ENCODE assay signal across 34 mouse cellular contexts in the genomic region with DNA sequence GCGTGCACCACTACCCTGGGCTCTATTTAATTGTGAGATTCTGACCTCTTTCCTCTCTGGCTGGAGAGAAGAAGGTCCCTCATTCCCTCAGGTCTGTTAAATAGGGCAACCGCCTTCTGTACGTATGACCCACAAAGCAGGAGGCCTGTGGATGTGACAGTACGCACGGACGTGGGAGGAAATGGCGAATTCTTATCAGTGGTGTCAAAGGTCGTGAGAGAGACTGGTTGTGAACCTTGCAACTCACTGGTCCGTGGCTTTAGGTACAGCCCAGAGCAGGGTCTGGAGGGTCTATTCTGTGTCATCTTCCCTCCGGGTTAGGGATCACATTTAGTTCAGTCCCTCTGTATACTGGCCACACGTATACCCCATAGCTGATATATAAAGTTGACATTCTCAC. TPM values are rescaled to one million over a fixed set of nuclear protein-coding genes. Genes with fewer than 3 reads are reported as not detected.
A peak's percentile ranks its signal among the peaks of the same experiment; 100 is the strongest.
DNase-seq lines count a peak whose midpoint lies in the region; ATAC-seq lines count a peak whose summit lies in the region.
"Had no signal": no experiment of that assay in that cellular context is flagged by ENCODE, and none has a peak within 500 bp of the region (broad histone marks: within the 10 kb centered on the region; RNA-seq: fewer than 3 reads in every experiment).

No protein-coding gene starts in this region.

- no peak overlapping the region for H3K9ac ChIP-seq in heart, embryonic 15.5 days
- 0 out of 2 replicates have a peak overlapping the region, but pooled peaks have one; percentile 48 for H3K9ac ChIP-seq in intestine, embryonic 16.5 days (ENCODE audit: low read depth, low read length)
- H3K9ac ChIP-seq in liver, embryonic 13.5 days = no peak overlapping the region
- no peak overlapping the region for H3K9ac ChIP-seq in stomach, embryonic 15.5 days
- H3K9ac ChIP-seq: embryonic facial prominence, embryonic 13.5 days; forebrain, embryonic 13.5 days; kidney, embryonic 15.5 days; limb, embryonic 12.5 days; lung, embryonic 14.5 days; midbrain, embryonic 12.5 days had no signal

- ATAC-seq in heart, embryonic 15.5 days (replicated peaks; ENCODE audit: insufficient number of reproducible peaks, insufficient read depth, low FRiP score, low read depth) = no peak
- ATAC-seq in intestine, embryonic 16.5 days = no peak
- ATAC-seq in liver, embryonic 13.5 days (ENCODE audit: low read depth) = no peak
- no peak for ATAC-seq in stomach, embryonic 15.5 days (ENCODE audit: insufficient read depth, low FRiP score, low read depth)
- ATAC-seq: activated CD4-positive, CD25-positive, alpha-beta regulatory T cell, adult 4 months; forebrain, embryonic 13.5 days; hindbrain, embryonic 16.5 days had no signal

- 58% methylated on average over 11 of the region's 11 CpGs for WGBS in heart, embryonic 15.5 days
- 55% methylated on average over 11 of the region's 11 CpGs for WGBS in intestine, embryonic 16.5 days
- 36% methylated on average over 11 of the region's 11 CpGs for WGBS in liver, embryonic 13.5 days (ENCODE audit: insufficient replicate concordance)
- 50% methylated on average over 11 of the region's 11 CpGs for WGBS in stomach, embryonic 15.5 days

- H3K4me1 ChIP-seq in heart, embryonic 15.5 days (replicated peaks) = peaks cover 69% of the 10 kb centered on the region
- H3K4me1 ChIP-seq in intestine, embryonic 16.5 days (ENCODE audit: control insufficient read depth, insufficient read depth, low read length) = peaks cover 60% of the 10 kb centered on the region
- H3K4me1 ChIP-seq in liver, embryonic 13.5 days (replicated peaks) = peaks cover 76% of the 10 kb centered on the region
- peaks cover 36% of the 10 kb centered on the region for H3K4me1 ChIP-seq in stomach, embryonic 15.5 days

- H3K36me3 ChIP-seq in heart, embryonic 15.5 days = no peaks in the 10 kb centered on the region
- no peaks in the 10 kb centered on the region for H3K36me3 ChIP-seq in intestine, embryonic 16.5 days (ENCODE audit: control insufficient read depth, insufficient read depth, low read length)
- no peaks in the 10 kb centered on the region for H3K36me3 ChIP-seq in liver, embryonic 13.5 days
- no peaks in the 10 kb centered on the region for H3K36me3 ChIP-seq in stomach, embryonic 15.5 days
- H3K36me3 ChIP-seq: embryonic facial prominence, embryonic 13.5 days; hindbrain, embryonic 10.5 days; kidney, embryonic 15.5 days; limb, embryonic 12.5 days; midbrain, embryonic 12.5 days had no signal

- no peak overlapping the region for H3K4me3 ChIP-seq in heart, embryonic 15.5 days
- no peak overlapping the region for H3K4me3 ChIP-seq in intestine, embryonic 16.5 days (ENCODE audit: low read length)
- H3K4me3 ChIP-seq in liver, embryonic 13.5 days (replicated peaks) = no peak overlapping the region
- H3K4me3 ChIP-seq in stomach, embryonic 15.5 days (replicated peaks) = no peak overlapping the region
- H3K4me3 ChIP-seq: embryonic facial prominence, embryonic 13.5 days; erythroblast, embryonic 14.5 days; forebrain, embryonic 13.5 days; hindbrain, embryonic 10.5 days; kidney, embryonic 15.5 days; limb, embryonic 12.5 days; midbrain, embryonic 12.5 days had no signal

- no peak overlapping the region for H3K4me2 ChIP-seq in heart, embryonic 15.5 days
- peak overlapping the region; percentile 10; the same call in 1 of the 2 replicates for H3K4me2 ChIP-seq in intestine, embryonic 16.5 days (ENCODE audit: low read depth, low read length)
- H3K4me2 ChIP-seq in liver, embryonic 13.5 days = no peak overlapping the region
- H3K4me2 ChIP-seq in stomach, embryonic 15.5 days = no peak overlapping the region
- H3K4me2 ChIP-seq: embryonic facial prominence, embryonic 13.5 days; forebrain, embryonic 13.5 days; kidney, embryonic 15.5 days; limb, embryonic 12.5 days; lung, embryonic 14.5 days; midbrain, embryonic 12.5 days had no signal

- H3K27me3 ChIP-seq in heart, embryonic 15.5 days = no peaks in the 10 kb centered on the region
- H3K27me3 ChIP-seq in intestine, embryonic 16.5 days (replicated peaks; ENCODE audit: control insufficient read depth, insufficient read depth, low read length) = no peaks in the 10 kb centered on the region
- no peaks in the 10 kb centered on the region for H3K27me3 ChIP-seq in liver, embryonic 13.5 days
- H3K27me3 ChIP-seq in stomach, embryonic 15.5 days (replicated peaks) = no peaks in the 10 kb centered on the region
- H3K27me3 ChIP-seq: kidney, embryonic 15.5 days; midbrain, embryonic 12.5 days had no signal

- no peak for DNase-seq in heart, adult 8-10 months (ENCODE audit: low spot score)
- DNase-seq in liver, embryonic 13.5 days = no peak
- no peak for DNase-seq in adrenal gland, postnatal 25 days
- DNase-seq in natural killer cell, adult 2 months (ENCODE audit: low spot score in 2 of 2) = no peak
- DNase-seq: adrenal gland, adult 8-10 months; cerebellum, adult 2 months; cerebellum, postnatal 25 days; gastrocnemius, postnatal 36 days; kidney, adult 11 months; kidney, postnatal 36 days; layer of hippocampus, postnatal 36 days; lung, embryonic 14.5 days; right cerebral cortex, postnatal 25 days; thymus, adult 18-20 months; thymus, postnatal 4 days had no signal

- peak overlapping the region; percentile 74; the same call in 1 of the 2 replicates for H3K27ac ChIP-seq in heart, embryonic 15.5 days
- peak overlapping the region; percentile 77 for H3K27ac ChIP-seq in intestine, embryonic 16.5 days (ENCODE audit: low read length)
- H3K27ac ChIP-seq in liver, embryonic 13.5 days = peak overlapping the region; percentile 55
- peak overlapping the region; percentile 21; the same call in 1 of the 2 replicates for H3K27ac ChIP-seq in stomach, embryonic 15.5 days
- H3K27ac ChIP-seq: embryonic facial prominence, embryonic 13.5 days; forebrain, embryonic 13.5 days; kidney, embryonic 15.5 days; limb, embryonic 12.5 days; midbrain, embryonic 12.5 days had no signal

- no peaks in the 10 kb centered on the region for H3K9me3 ChIP-seq in heart, embryonic 15.5 days (replicated peaks)
- H3K9me3 ChIP-seq in intestine, embryonic 16.5 days (ENCODE audit: control insufficient read depth, low read length) = no peaks in the 10 kb centered on the region
- no peaks in the 10 kb centered on the region for H3K9me3 ChIP-seq in liver, embryonic 13.5 days (replicated peaks)
- no peaks in the 10 kb centered on the region for H3K9me3 ChIP-seq in stomach, embryonic 15.5 days
- H3K9me3 ChIP-seq: embryonic facial prominence, embryonic 13.5 days; forebrain, embryonic 13.5 days; hindbrain, embryonic 10.5 days; kidney, embryonic 15.5 days; limb, embryonic 12.5 days; midbrain, embryonic 12.5 days had no signal

RNA-seq across cellular contexts. Expression of a gene that starts 8.3 kb away (rescaled TPM):
- polyA plus RNA-seq in heart, embryonic 15.5 days (2015; fragmentation: Nextera tagmentation; extraction: Ambion mirVana) = 0.60 and 1.0 TPM in 2 replicates
- total RNA-seq in heart, adult 8-10 months (2022) = not detected
- polyA plus RNA-seq in intestine, embryonic 16.5 days (2015; fragmentation: Nextera tagmentation; extraction: Ambion mirVana) = 0.17 and 0.45 TPM in 2 replicates
- 0.78 and 0.88 TPM in 2 replicates for polyA plus RNA-seq in liver, embryonic 13.5 days (2015; fragmentation: Nextera tagmentation; extraction: Ambion mirVana)
- polyA plus RNA-seq in stomach, embryonic 15.5 days (2015; fragmentation: Nextera tagmentation; extraction: Ambion mirVana) = 0.12 and 0.37 TPM in 2 replicates
- not detected in 2 replicates for total RNA-seq in adrenal gland, postnatal 25 days (2021)
- total RNA-seq: gastrocnemius, adult 18-20 months; gastrocnemius, postnatal 36 days; layer of hippocampus, postnatal 36 days; left cerebral cortex, postnatal 14 days; megakaryocyte, adult 5-6 weeks; MEL; neutrophil, adult 5-6 weeks had no signal
- polyA plus RNA-seq: activated CD4-positive, CD25-positive, alpha-beta regulatory T cell, adult 4 months; C2C12; erythroblast, embryonic 14.5 days; spleen, adult 2 months had no signal

RNA-seq across cellular contexts. Expression of a gene that starts 9.1 kb away (rescaled TPM):
- 0.96 and 1.2 TPM in 2 replicates for polyA plus RNA-seq in heart, embryonic 15.5 days (2015; fragmentation: Nextera tagmentation; extraction: Ambion mirVana)
- 1 to 10 TPM in 3 of 4 experiments, under 1 TPM in 1; 0.50 to 2.1 (median 1.2) TPM for total RNA-seq in heart, adult 8-10 months (2022)
- 3.7 and 4.6 TPM in 2 replicates for polyA plus RNA-seq in intestine, embryonic 16.5 days (2015; fragmentation: Nextera tagmentation; extraction: Ambion mirVana)
- 0.16 and 0.24 TPM in 2 replicates for polyA plus RNA-seq in liver, embryonic 13.5 days (2015; fragmentation: Nextera tagmentation; extraction: Ambion mirVana)
- 3.5 and 4.0 TPM in 2 replicates for polyA plus RNA-seq in stomach, embryonic 15.5 days (2015; fragmentation: Nextera tagmentation; extraction: Ambion mirVana)
- 0.73 and 0.86 TPM in 2 replicates for total RNA-seq in adrenal gland, postnatal 25 days (2021)
- total RNA-seq: MEL had no signal
- polyA plus RNA-seq: erythroblast, embryonic 14.5 days had no signal

RNA-seq across cellular contexts. Expression of a gene that starts 45.1 kb away (rescaled TPM):
- polyA plus RNA-seq in heart, embryonic 15.5 days (2015; fragmentation: Nextera tagmentation; extraction: Ambion mirVana) = 1.7 TPM in 2 replicates
- total RNA-seq in heart, adult 8-10 months (2022) = under 1 TPM in 1 of 4 experiments, not detected in 3; 0.33 TPM
- 2.3 and 2.4 TPM in 2 replicates for polyA plus RNA-seq in intestine, embryonic 16.5 days (2015; fragmentation: Nextera tagmentation; extraction: Ambion mirVana)
- 0.81 and 0.95 TPM in 2 replicates for polyA plus RNA-seq in liver, embryonic 13.5 days (2015; fragmentation: Nextera tagmentation; extraction: Ambion mirVana)
- 3.0 and 4.0 TPM in 2 replicates for polyA plus RNA-seq in stomach, embryonic 15.5 days (2015; fragmentation: Nextera tagmentation; extraction: Ambion mirVana)
- total RNA-seq in adrenal gland, postnatal 25 days (2021) = 2.2 TPM in 1 of 2 replicates, not detected in the other
- total RNA-seq: gastrocnemius, adult 18-20 months; gastrocnemius, postnatal 36 days; layer of hippocampus, postnatal 36 days; neutrophil, adult 5-6 weeks had no signal
- polyA plus RNA-seq: activated CD4-positive, CD25-positive, alpha-beta regulatory T cell, adult 4 months; erythroblast, embryonic 14.5 days had no signal

RNA-seq across cellular contexts. Expression of a gene that starts 56.6 kb away (rescaled TPM):
- 17.0 and 20.5 TPM in 2 replicates for polyA plus RNA-seq in heart, embryonic 15.5 days (2015; fragmentation: Nextera tagmentation; extraction: Ambion mirVana)
- 10 to 100 TPM in 2 of 4 experiments, 1 to 10 TPM in 2; 9.1 to 12.5 (median 10.4) TPM for total RNA-seq in heart, adult 8-10 months (2022)
- 19.1 and 20.4 TPM in 2 replicates for polyA plus RNA-seq in intestine, embryonic 16.5 days (2015; fragmentation: Nextera tagmentation; extraction: Ambion mirVana)
- 14.4 and 14.5 TPM in 2 replicates for polyA plus RNA-seq in liver, embryonic 13.5 days (2015; fragmentation: Nextera tagmentation; extraction: Ambion mirVana)
- 23.3 and 25.2 TPM in 2 replicates for polyA plus RNA-seq in stomach, embryonic 15.5 days (2015; fragmentation: Nextera tagmentation; extraction: Ambion mirVana)
- total RNA-seq in adrenal gland, postnatal 25 days (2021) = 21.1 and 25.7 TPM in 2 replicates

RNA-seq across cellular contexts. Expression of a gene that starts 59.3 kb away (rescaled TPM):
- 369 and 456 TPM in 2 replicates for polyA plus RNA-seq in heart, embryonic 15.5 days (2015; fragmentation: Nextera tagmentation; extraction: Ambion mirVana)
- total RNA-seq in heart, adult 8-10 months (2022) = 10 to 100 TPM; 74.4 to 82.2 (median 75.2) TPM
- 371 and 393 TPM in 2 replicates for polyA plus RNA-seq in intestine, embryonic 16.5 days (2015; fragmentation: Nextera tagmentation; extraction: Ambion mirVana)
- 387 and 400 TPM in 2 replicates for polyA plus RNA-seq in liver, embryonic 13.5 days (2015; fragmentation: Nextera tagmentation; extraction: Ambion mirVana)
- polyA plus RNA-seq in stomach, embryonic 15.5 days (2015; fragmentation: Nextera tagmentation; extraction: Ambion mirVana) = 391 and 408 TPM in 2 replicates
- 385 and 429 TPM in 2 replicates for total RNA-seq in adrenal gland, postnatal 25 days (2021)

Comparison
In these comparisons a context has a peak if more than half of its experiments do, and no peak if none do; other contexts are left out.
1. H3K27ac ChIP-seq: peak in every context shown above with its lines; median percentile 77 in intestine, embryonic 16.5 days; 74 in heart, embryonic 15.5 days; 55 in liver, embryonic 13.5 days; 21 in stomach, embryonic 15.5 days.